Mouse (Mus musculus) embryonic facial prominence, embryonic 11.5 days (tissue): ENCODE data around the gene Trim44. TPM values are rescaled to one million over a fixed set of nuclear protein-coding genes. Genes with fewer than 3 reads are reported as not detected.

Experiments used
- ATAC-seq: fragments of 200-750 bp; cut with Nextera tagmentation; replicated peaks from 2 replicates; pipeline ENCODE4 v1.8.0; 2017; ENCODE audit warnings: low read depth; ENCODE audit not compliant: insufficient number of reproducible peaks, low FRiP score, low TSS enrichment
- DNase-seq: peaks from one replicate; pipeline ENCODE4 v3.0.0-alpha.2; 2015; ENCODE audit warnings: low spot score
- H3K27ac ChIP-seq: fragments of 300-500 bp; sonication (generic); replicated peaks from 2 replicates; pipeline ENCODE4 v1.5.1; 2014; ENCODE audit warnings: mild to moderate bottlenecking, low read depth, low read length, control low read depth
- H3K27me3 ChIP-seq: fragments of 300-500 bp; sonication (generic); 2 replicates; pipeline ENCODE4 v1.6.1; 2014; ENCODE audit warnings: mild to moderate bottlenecking, low read length, moderate library complexity, mixed read lengths; ENCODE audit not compliant: control insufficient read depth, insufficient read depth
- H3K36me3 ChIP-seq: fragments of 300-500 bp; sonication (generic); replicated peaks from 2 replicates; pipeline ENCODE4 v1.6.1; 2014; ENCODE audit warnings: low read depth, mild to moderate bottlenecking, low read length, moderate library complexity, mixed read lengths; ENCODE audit not compliant: control insufficient read depth, insufficient read depth
- H3K4me1 ChIP-seq: fragments of 300-500 bp; sonication (generic); 2 replicates; pipeline ENCODE4 v1.6.1; 2014; ENCODE audit warnings: low read length, mixed read lengths; ENCODE audit not compliant: control insufficient read depth, insufficient read depth
- H3K4me2 ChIP-seq: fragments of 300-500 bp; sonication (generic); 2 replicates; pipeline ENCODE4 v1.6.1; 2014; ENCODE audit warnings: low read depth, mild to moderate bottlenecking, control low read depth, low read length, moderate library complexity
- H3K4me3 ChIP-seq: fragments of 300-500 bp; sonication (generic); 2 replicates; pipeline ENCODE4 v1.5.1; 2014; ENCODE audit warnings: low read depth, low read length, control low read depth
- H3K9ac ChIP-seq: fragments of 300-500 bp; sonication (generic); replicated peaks from 2 replicates; pipeline ENCODE4 v1.6.1; 2014; ENCODE audit warnings: mild to moderate bottlenecking, control low read depth, low read length
- H3K9me3 ChIP-seq: fragments of 300-500 bp; sonication (generic); replicated peaks from 2 replicates; pipeline ENCODE4 v1.6.1; 2016; ENCODE audit warnings: mild to moderate bottlenecking, low read length, inconsistent platforms, mixed read lengths; ENCODE audit not compliant: control insufficient read depth
- WGBS: fragments of 180-500 bp; shearing (Covaris S2); extraction: QIAGEN DNeasy Blood & Tissue Kit; methylation state at CpG from one replicate; pipeline ENCODE4 v1.1.7; 2014; 5-methylcytosine and 5-hydroxymethylcytosine counted together
- polyA plus RNA-seq: library from polyadenylated mRNA; unstranded; fragments of >200 nt; fragmentation: Nextera tagmentation; extraction: Ambion mirVana; gene quantifications from 2 replicates; pipeline ENCODE4 v1.2.1, GENCODE M21; 2014

The Trim44 gene
- polyA plus RNA-seq, 1 experiment from 2014 or later = 35.7 TPM

GRCm38 (mm10) chr2:102383069-102383834 lies 24.4 kb downstream of the Trim44 start:
- no peak for ATAC-seq
- no peaks in the 10 kb centered on the region for H3K9me3 ChIP-seq
- H3K4me1 ChIP-seq = no peaks in the 10 kb centered on the region
- no peak overlapping the region for H3K9ac ChIP-seq
- H3K4me3 ChIP-seq = no peak overlapping the region
- H3K4me2 ChIP-seq = no peak overlapping the region
- no peaks in the 10 kb centered on the region for H3K36me3 ChIP-seq
- WGBS = 51% methylated on average over 3 of the region's 3 CpGs
- H3K27ac ChIP-seq = no peak overlapping the region
- H3K27me3 ChIP-seq = no peaks in the 10 kb centered on the region
- DNase-seq = no peak

- no peak overlapping the region for H3K27ac ChIP-seq
- H3K4me2 ChIP-seq = no peak overlapping the region
- no peaks in the 10 kb centered on the region for H3K27me3 ChIP-seq
- 71% methylated on average over 3 of the region's 3 CpGs for WGBS
- H3K9me3 ChIP-seq = no peaks in the 10 kb centered on the region
- no peak for DNase-seq
- no peak overlapping the region for H3K9ac ChIP-seq
- H3K4me3 ChIP-seq = no peak overlapping the region
- no peaks in the 10 kb centered on the region for H3K36me3 ChIP-seq
- no peaks in the 10 kb centered on the region for H3K4me1 ChIP-seq
- no peak for ATAC-seq
Observed at GRCm38 (mm10) chr2:102382519-102382918, 25.1 kb downstream of the Trim44 start.

GRCm38 (mm10) chr2:102380581-102380980 lies 27.0 kb downstream of the Trim44 start:
- Histone ChIP-seq H3K9me3 (no peaks in the 10 kb centered on the region), H3K36me3 (no peaks in the 10 kb centered on the region), H3K4me1 (no peaks in the 10 kb centered on the region), H3K27ac (no peak overlapping the region), H3K9ac (no peak overlapping the region), H3K4me3 (no peak overlapping the region), H3K27me3 (no peaks in the 10 kb centered on the region), H3K4me2 (no peak overlapping the region)
- WGBS = 88% methylated on average over 2 of the region's 2 CpGs
- DNase-seq (no peak), ATAC-seq (no peak)

- H3K4me2 ChIP-seq = no peak overlapping the region
- no peak overlapping the region for H3K27ac ChIP-seq
- H3K4me1 ChIP-seq = no peaks in the 10 kb centered on the region
- 82% methylated on average over 1 of the region's 1 CpGs for WGBS
- H3K9ac ChIP-seq = no peak overlapping the region
- H3K4me3 ChIP-seq = no peak overlapping the region
- H3K36me3 ChIP-seq = no peaks in the 10 kb centered on the region
- no peaks in the 10 kb centered on the region for H3K9me3 ChIP-seq
- no peaks in the 10 kb centered on the region for H3K27me3 ChIP-seq
- DNase-seq = no peak
- no peak for ATAC-seq
Observed at GRCm38 (mm10) chr2:102378928-102379327, 28.7 kb downstream of the Trim44 start.

GRCm38 (mm10) chr2:102378381-102378780 lies 29.2 kb downstream of the Trim44 start:
- Histone ChIP-seq H3K9ac (no peak overlapping the region), H3K4me3 (no peak overlapping the region), H3K4me2 (no peak overlapping the region), H3K4me1 (no peaks in the 10 kb centered on the region), H3K36me3 (no peaks in the 10 kb centered on the region), H3K27ac (no peak overlapping the region), H3K27me3 (no peaks in the 10 kb centered on the region), H3K9me3 (no peaks in the 10 kb centered on the region)
- ATAC-seq (no peak), DNase-seq (no peak)
- WGBS = 92% methylated on average over 1 of the region's 1 CpGs

- H3K4me3 ChIP-seq = no peak overlapping the region
- 88% methylated on average over 2 of the region's 2 CpGs for WGBS
- H3K4me2 ChIP-seq = no peak overlapping the region
- H3K27ac ChIP-seq = no peak overlapping the region
- no peaks in the 10 kb centered on the region for H3K4me1 ChIP-seq
- DNase-seq = no peak
- H3K36me3 ChIP-seq = no peaks in the 10 kb centered on the region
- no peaks in the 10 kb centered on the region for H3K27me3 ChIP-seq
- H3K9me3 ChIP-seq = no peaks in the 10 kb centered on the region
- no peak overlapping the region for H3K9ac ChIP-seq
- ATAC-seq = no peak
Observed at GRCm38 (mm10) chr2:102377370-102377769, 30.3 kb downstream of the Trim44 start.

- Histone ChIP-seq H3K4me1 (no peaks in the 10 kb centered on the region), H3K27me3 (no peaks in the 10 kb centered on the region), H3K9ac (no peak overlapping the region), H3K4me3 (no peak overlapping the region), H3K27ac (no peak overlapping the region), H3K36me3 (no peaks in the 10 kb centered on the region), H3K4me2 (no peak overlapping the region), H3K9me3 (no peaks in the 10 kb centered on the region)
- ATAC-seq = no peak
- no peak for DNase-seq
- 67% methylated on average over 3 of the region's 3 CpGs for WGBS
Observed at GRCm38 (mm10) chr2:102373406-102374105, 34.1 kb downstream of the Trim44 start.

- no peak for ATAC-seq
- no peaks in the 10 kb centered on the region for H3K9me3 ChIP-seq
- no peak overlapping the region for H3K9ac ChIP-seq
Observed at GRCm38 (mm10) chr2:102372690-102373089, 34.9 kb downstream of the Trim44 start.

More at GRCm38 (mm10) chr2:102372690-102373089, 34.9 kb downstream of the Trim44 start:
- no peak for DNase-seq
- Histone ChIP-seq H3K4me3 (no peak overlapping the region), H3K36me3 (no peaks in the 10 kb centered on the region), H3K4me2 (no peak overlapping the region), H3K4me1 (no peaks in the 10 kb centered on the region), H3K27ac (no peak overlapping the region), H3K27me3 (no peaks in the 10 kb centered on the region)
